ENCODE assay signal across 9 mouse cellular contexts in the genomic region with DNA sequence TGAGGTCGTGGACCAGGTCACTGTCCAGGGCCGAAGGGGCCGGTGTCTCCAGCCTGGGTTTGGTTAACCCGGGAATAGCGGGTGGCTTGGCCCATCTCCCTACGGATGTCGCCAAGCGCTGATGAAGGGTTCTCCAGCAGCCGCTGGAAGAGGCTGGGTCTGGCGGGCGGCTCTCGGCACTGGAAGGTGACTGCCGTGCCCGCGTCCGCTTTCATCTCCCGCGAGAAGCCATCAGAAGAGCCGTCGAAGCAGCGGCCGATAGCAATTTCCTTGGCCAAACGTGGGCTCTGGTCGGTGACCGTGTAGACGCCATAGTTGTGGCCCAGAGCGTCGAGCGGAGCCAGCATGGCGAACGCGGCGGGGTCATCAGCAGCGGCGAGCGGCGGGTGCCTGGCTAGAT. TPM values are rescaled to one million over a fixed set of nuclear protein-coding genes. Genes with fewer than 3 reads are reported as not detected.
A peak's percentile ranks its signal among the peaks of the same experiment; 100 is the strongest.
DNase-seq lines count a peak whose midpoint lies in the region; ATAC-seq lines count a peak whose summit lies in the region.
"Had no signal": no experiment of that assay in that cellular context is flagged by ENCODE, and none has a peak within 500 bp of the region (broad histone marks: within the 10 kb centered on the region; RNA-seq: fewer than 3 reads in every experiment).

No protein-coding gene starts in this region.

- WGBS in kidney, embryonic 15.5 days = 9% methylated on average over 37 of the region's 37 CpGs
- 11% methylated on average over 37 of the region's 37 CpGs for WGBS in embryonic facial prominence, embryonic 13.5 days
- 11% methylated on average over 37 of the region's 37 CpGs for WGBS in intestine, embryonic 15.5 days
- WGBS in neural tube, embryonic 13.5 days = 8% methylated on average over 37 of the region's 37 CpGs

- H3K4me3 ChIP-seq in kidney, embryonic 15.5 days (replicated peaks) = peak overlapping the region; percentile 48
- H3K4me3 ChIP-seq in embryonic facial prominence, embryonic 13.5 days = peak overlapping the region; percentile 46
- H3K4me3 ChIP-seq in intestine, embryonic 15.5 days (replicated peaks) = peak overlapping the region; percentile 41
- H3K4me3 ChIP-seq in neural tube, embryonic 13.5 days = peak overlapping the region; percentile 44

- no peaks in the 10 kb centered on the region for H3K36me3 ChIP-seq in kidney, embryonic 15.5 days
- H3K36me3 ChIP-seq in embryonic facial prominence, embryonic 13.5 days = no peaks in the 10 kb centered on the region
- H3K36me3 ChIP-seq in intestine, embryonic 15.5 days = no peaks in the 10 kb centered on the region
- H3K36me3 ChIP-seq in neural tube, embryonic 13.5 days = no peaks in the 10 kb centered on the region

- H3K4me2 ChIP-seq in kidney, embryonic 15.5 days = peak overlapping the region; percentile 67
- peak overlapping the region; percentile 61 for H3K4me2 ChIP-seq in embryonic facial prominence, embryonic 13.5 days
- H3K4me2 ChIP-seq in intestine, embryonic 15.5 days (replicated peaks) = peak overlapping the region; percentile 75
- peak overlapping the region; percentile 56 for H3K4me2 ChIP-seq in neural tube, embryonic 13.5 days

- ATAC-seq in kidney, embryonic 15.5 days (replicated peaks; ENCODE audit: low FRiP score) = no peak
- no peak for ATAC-seq in embryonic facial prominence, embryonic 13.5 days (ENCODE audit: insufficient number of reproducible peaks, insufficient read depth, low FRiP score, low TSS enrichment, low read depth)
- ATAC-seq in intestine, embryonic 15.5 days = no peak
- no peak for ATAC-seq in neural tube, embryonic 13.5 days (ENCODE audit: low read depth)

- no peaks in the 10 kb centered on the region for H3K9me3 ChIP-seq in kidney, embryonic 15.5 days (replicated peaks)
- H3K9me3 ChIP-seq in embryonic facial prominence, embryonic 13.5 days = no peaks in the 10 kb centered on the region
- no peaks in the 10 kb centered on the region for H3K9me3 ChIP-seq in intestine, embryonic 15.5 days
- H3K9me3 ChIP-seq in neural tube, embryonic 13.5 days = no peaks in the 10 kb centered on the region

- no peak overlapping the region for H3K9ac ChIP-seq in kidney, embryonic 15.5 days
- peak overlapping the region; percentile 32; the same call in 1 of the 2 replicates for H3K9ac ChIP-seq in embryonic facial prominence, embryonic 13.5 days
- H3K9ac ChIP-seq in intestine, embryonic 15.5 days = no peak overlapping the region
- H3K9ac ChIP-seq in neural tube, embryonic 13.5 days = no peak overlapping the region

- H3K27me3 ChIP-seq in kidney, embryonic 15.5 days = peaks cover 90% of the 10 kb centered on the region
- peaks cover 100% of the 10 kb centered on the region for H3K27me3 ChIP-seq in embryonic facial prominence, embryonic 13.5 days
- H3K27me3 ChIP-seq in intestine, embryonic 15.5 days (replicated peaks) = peaks cover 76% of the 10 kb centered on the region
- peaks cover 90% of the 10 kb centered on the region for H3K27me3 ChIP-seq in neural tube, embryonic 13.5 days

- DNase-seq in kidney, adult 11 months = no peak
- no peak for DNase-seq in right cerebral cortex, adult 18-20 months
- no peak for DNase-seq in adrenal gland, adult 2 months
- no peak for DNase-seq in left cerebral cortex, adult 9 months (ENCODE audit: low spot score in 2 of 2)
- DNase-seq: layer of hippocampus, postnatal 36 days had no signal

- H3K4me1 ChIP-seq in kidney, embryonic 15.5 days = peaks cover 27% of the 10 kb centered on the region
- H3K4me1 ChIP-seq in embryonic facial prominence, embryonic 13.5 days = peaks cover 29% of the 10 kb centered on the region
- H3K4me1 ChIP-seq in intestine, embryonic 15.5 days (replicated peaks) = peaks cover 21% of the 10 kb centered on the region
- H3K4me1 ChIP-seq in neural tube, embryonic 13.5 days (replicated peaks) = peaks cover 36% of the 10 kb centered on the region

- H3K27ac ChIP-seq in kidney, embryonic 15.5 days = no peak overlapping the region
- no peak overlapping the region for H3K27ac ChIP-seq in embryonic facial prominence, embryonic 13.5 days
- H3K27ac ChIP-seq in intestine, embryonic 15.5 days = no peak overlapping the region
- no peak overlapping the region for H3K27ac ChIP-seq in neural tube, embryonic 13.5 days (replicated peaks)

RNA-seq across cellular contexts. Expression of a gene that starts 6.6 kb away (rescaled TPM):
- 0.88 and 0.98 TPM in 2 replicates for polyA plus RNA-seq in kidney, embryonic 15.5 days (2015; fragmentation: Nextera tagmentation; extraction: Ambion mirVana)
- polyA plus RNA-seq in embryonic facial prominence, embryonic 13.5 days (2015; fragmentation: Nextera tagmentation; extraction: Ambion mirVana) = 0.96 and 1.1 TPM in 2 replicates
- polyA plus RNA-seq in intestine, embryonic 15.5 days (2015; fragmentation: Nextera tagmentation; extraction: Ambion mirVana) = 0.48 and 0.65 TPM in 2 replicates
- 3.1 and 3.9 TPM in 2 replicates for polyA plus RNA-seq in neural tube, embryonic 13.5 days (2015; fragmentation: Nextera tagmentation; extraction: Ambion mirVana)
- under 1 TPM; 0.07 to 0.09 TPM for total RNA-seq in adrenal gland, adult 2 months (2021)
- 0.39 and 1.1 TPM in 2 replicates for polyA plus RNA-seq in adrenal gland, adult 2 months (2012; rRNA removed)

RNA-seq across cellular contexts. Expression of a gene that starts 21.1 kb away (rescaled TPM):
- 3.4 and 4.6 TPM in 2 replicates for polyA plus RNA-seq in kidney, embryonic 15.5 days (2015; fragmentation: Nextera tagmentation; extraction: Ambion mirVana)
- polyA plus RNA-seq in embryonic facial prominence, embryonic 13.5 days (2015; fragmentation: Nextera tagmentation; extraction: Ambion mirVana) = 4.5 and 4.7 TPM in 2 replicates
- 2.8 and 3.4 TPM in 2 replicates for polyA plus RNA-seq in intestine, embryonic 15.5 days (2015; fragmentation: Nextera tagmentation; extraction: Ambion mirVana)
- polyA plus RNA-seq in neural tube, embryonic 13.5 days (2015; fragmentation: Nextera tagmentation; extraction: Ambion mirVana) = 3.4 TPM in 2 replicates
- total RNA-seq in adrenal gland, adult 2 months (2021) = under 1 TPM; 0.35 to 0.66 TPM
- polyA plus RNA-seq in adrenal gland, adult 2 months (2012; rRNA removed) = 1.3 and 2.0 TPM in 2 replicates

RNA-seq across cellular contexts. Expression of a gene that starts 21.5 kb away (rescaled TPM):
- 205 and 210 TPM in 2 replicates for polyA plus RNA-seq in kidney, embryonic 15.5 days (2015; fragmentation: Nextera tagmentation; extraction: Ambion mirVana)
- polyA plus RNA-seq in embryonic facial prominence, embryonic 13.5 days (2015; fragmentation: Nextera tagmentation; extraction: Ambion mirVana) = 178 and 184 TPM in 2 replicates
- 212 and 213 TPM in 2 replicates for polyA plus RNA-seq in intestine, embryonic 15.5 days (2015; fragmentation: Nextera tagmentation; extraction: Ambion mirVana)
- polyA plus RNA-seq in neural tube, embryonic 13.5 days (2015; fragmentation: Nextera tagmentation; extraction: Ambion mirVana) = 169 and 186 TPM in 2 replicates
- total RNA-seq in adrenal gland, adult 2 months (2021) = 100 to 1,000 TPM; 160 to 215 TPM
- 83.3 and 99.4 TPM in 2 replicates for polyA plus RNA-seq in adrenal gland, adult 2 months (2012; rRNA removed)

RNA-seq across cellular contexts. Expression of a gene that starts 21.7 kb away (rescaled TPM):
- polyA plus RNA-seq in kidney, embryonic 15.5 days (2015; fragmentation: Nextera tagmentation; extraction: Ambion mirVana) = 4.5 and 5.2 TPM in 2 replicates
- 3.6 TPM in 2 replicates for polyA plus RNA-seq in embryonic facial prominence, embryonic 13.5 days (2015; fragmentation: Nextera tagmentation; extraction: Ambion mirVana)
- 3.9 and 4.2 TPM in 2 replicates for polyA plus RNA-seq in intestine, embryonic 15.5 days (2015; fragmentation: Nextera tagmentation; extraction: Ambion mirVana)
- 10.0 and 12.1 TPM in 2 replicates for polyA plus RNA-seq in neural tube, embryonic 13.5 days (2015; fragmentation: Nextera tagmentation; extraction: Ambion mirVana)
- 1 to 10 TPM; 1.9 to 4.2 TPM for total RNA-seq in adrenal gland, adult 2 months (2021)
- polyA plus RNA-seq in adrenal gland, adult 2 months (2012; rRNA removed) = 6.6 and 10.8 TPM in 2 replicates

RNA-seq across cellular contexts. Expression of a gene that starts 48.5 kb away (rescaled TPM):
- polyA plus RNA-seq in kidney, embryonic 15.5 days (2015; fragmentation: Nextera tagmentation; extraction: Ambion mirVana) = 8.3 and 8.9 TPM in 2 replicates
- 8.7 and 9.7 TPM in 2 replicates for polyA plus RNA-seq in embryonic facial prominence, embryonic 13.5 days (2015; fragmentation: Nextera tagmentation; extraction: Ambion mirVana)
- 3.5 and 3.9 TPM in 2 replicates for polyA plus RNA-seq in intestine, embryonic 15.5 days (2015; fragmentation: Nextera tagmentation; extraction: Ambion mirVana)
- polyA plus RNA-seq in neural tube, embryonic 13.5 days (2015; fragmentation: Nextera tagmentation; extraction: Ambion mirVana) = 50.9 and 58.8 TPM in 2 replicates
- under 1 TPM; 0.38 to 0.69 TPM for total RNA-seq in adrenal gland, adult 2 months (2021)
- polyA plus RNA-seq in adrenal gland, adult 2 months (2012; rRNA removed) = 5.5 and 5.8 TPM in 2 replicates
